Mouse (Mus musculus) left cerebral cortex, adult 18-20 months (tissue): ENCODE measurements around the gene 6720489N17Rik. TPM values are rescaled to one million over a fixed set of nuclear protein-coding genes. Genes with fewer than 3 reads are reported as not detected.
"Not testable (repeated sequence)": the region's sequence is repeated elsewhere in the genome, so short reads cannot be mapped to it uniquely, and the experiment has no call there.

ENCODE experiments used
- DNase-seq, 2 experiments: peaks; one replicate each; pipeline ENCODE4 v3.0.0; 2021 to 2022; ENCODE audit warnings: low spot score in 2 of 2, mixed read lengths in 1 of 2
- long read RNA-seq, 2 experiments: library from polyadenylated mRNA; stranded (forward); transcript quantifications; one replicate each; pipeline ENCODE4 v2.0.0; 2021
- microRNA-seq, 2 experiments: library from miRNA; unstranded; fragments of <30 nt; microRNA quantifications; one replicate each; pipeline ENCODE4 v1.2.0; 2021
- total RNA-seq, 2 experiments: library from RNA; stranded (reverse); gene quantifications; 2 replicates each; pipeline ENCODE4 v1.2.3; 2021

The 6720489N17Rik gene
- total RNA-seq, result 1 to 10 TPM; 2.9 to 4.7 TPM
- long read RNA-seq, experiment 1, partial matches to known transcripts, result 0 of 1 reads
- long read RNA-seq, experiment 1, other reads (novel, unspliced or antisense), result 0 of 1 reads
- long read RNA-seq, experiment 2, partial matches to known transcripts, result 0 of 3 reads
- long read RNA-seq, experiment 2, other reads (novel, unspliced or antisense), result 1 of 3 reads

- peak; percentile 59 to 64 for DNase-seq
These were observed at the start of gene 6720489N17Rik for GRCm38 (mm10) chr13:62623577-62624276. Gene 6720489N17Rik (minus strand): TSS chr13:62624182.

GRCm38 (mm10) chr13:62653369-62653743 lies 29.4 kb upstream of the 6720489N17Rik start:
- DNase-seq, result no peak

- DNase-seq, result peak; percentile 53 to 61
These were observed 28.8 kb upstream of the 6720489N17Rik start for GRCm38 (mm10) chr13:62652681-62653368.

DNA sequence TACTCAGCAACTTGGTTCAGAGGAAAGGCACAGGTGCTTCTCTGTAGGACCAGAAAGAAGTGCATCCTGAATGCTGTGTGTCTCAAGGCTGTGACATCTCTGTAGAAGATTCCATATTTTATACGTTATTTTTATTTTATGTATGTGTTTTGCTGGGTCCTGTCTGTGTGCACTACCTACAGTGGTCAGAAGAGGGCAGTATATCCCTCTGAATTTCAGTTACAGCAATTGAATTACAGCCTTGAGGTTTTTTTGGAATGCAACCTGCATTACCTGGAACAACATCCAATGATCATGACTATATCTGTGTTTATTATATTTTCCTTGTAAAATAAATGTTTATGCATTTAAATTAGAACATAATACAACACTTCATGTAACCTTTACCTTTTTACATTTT lies 3.1 kb upstream of the 6720489N17Rik start:
- peak in 1 of 2 experiments; percentile 15 for DNase-seq

DNA sequence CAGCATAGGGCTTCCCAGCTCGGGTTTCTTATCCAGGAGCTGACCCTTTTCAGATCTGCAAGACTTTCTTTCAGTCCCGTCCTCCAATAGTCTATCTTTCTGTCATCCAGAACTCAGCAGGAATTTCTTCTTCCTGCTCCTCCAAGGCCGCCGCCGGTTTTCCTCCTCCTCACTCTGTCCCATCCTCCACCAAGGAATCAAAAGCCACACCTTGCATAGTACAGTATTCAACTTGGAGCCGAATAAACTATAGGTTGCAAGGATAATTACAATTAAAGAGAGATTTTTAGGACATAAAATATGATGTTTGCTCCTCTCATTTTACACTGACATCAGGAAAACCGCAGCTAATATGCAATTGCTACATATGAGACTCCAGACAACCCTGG lies 289 bp upstream of the 6720489N17Rik start:
- DNase-seq, result not testable (repeated sequence)

DNA sequence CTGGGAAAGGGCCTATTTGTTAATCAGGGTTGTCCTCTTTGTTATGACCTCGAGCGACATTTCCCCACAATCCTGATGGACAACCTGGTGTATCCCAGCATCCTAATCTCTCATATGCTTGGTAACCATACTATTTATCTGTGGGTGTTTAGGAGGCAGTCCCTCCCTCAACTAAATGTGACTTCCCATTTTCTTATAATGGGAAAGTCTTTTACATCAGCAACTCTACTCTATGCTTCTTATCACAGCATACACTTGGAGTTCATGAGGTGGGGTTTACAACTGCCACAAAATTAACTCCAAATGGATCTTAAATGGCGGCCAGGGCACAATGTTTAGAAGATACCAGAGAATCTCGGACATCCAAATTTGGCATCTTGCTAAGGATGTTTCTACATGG lies 6.5 kb downstream of the 6720489N17Rik start:
- not testable (repeated sequence) for DNase-seq

DNA sequence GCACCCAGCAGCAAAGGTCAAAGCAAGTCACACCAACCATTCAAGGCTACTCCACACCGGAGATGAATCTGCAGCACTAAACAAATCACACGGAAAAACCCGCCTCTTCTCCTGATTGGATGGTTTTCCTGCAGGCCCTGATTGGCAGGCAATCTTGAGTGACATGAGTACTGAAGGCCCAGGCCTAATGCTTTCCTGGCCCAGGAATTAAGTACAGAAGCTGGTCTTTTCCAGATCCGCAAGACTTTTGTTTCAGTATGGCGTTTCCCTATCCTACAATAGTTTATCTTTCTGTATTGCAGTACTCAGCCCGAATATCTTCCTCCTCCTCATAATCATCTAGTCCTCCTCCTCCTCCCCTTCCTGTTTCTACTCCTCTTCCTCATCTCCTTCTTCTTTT lies 52.9 kb downstream of the 6720489N17Rik start, which contains the start of gene Zfp934:
TSS of gene Zfp934 (minus strand) at position 101 of the 400 bp plus-strand sequence.
- DNase-seq, result not testable (repeated sequence)

DNA sequence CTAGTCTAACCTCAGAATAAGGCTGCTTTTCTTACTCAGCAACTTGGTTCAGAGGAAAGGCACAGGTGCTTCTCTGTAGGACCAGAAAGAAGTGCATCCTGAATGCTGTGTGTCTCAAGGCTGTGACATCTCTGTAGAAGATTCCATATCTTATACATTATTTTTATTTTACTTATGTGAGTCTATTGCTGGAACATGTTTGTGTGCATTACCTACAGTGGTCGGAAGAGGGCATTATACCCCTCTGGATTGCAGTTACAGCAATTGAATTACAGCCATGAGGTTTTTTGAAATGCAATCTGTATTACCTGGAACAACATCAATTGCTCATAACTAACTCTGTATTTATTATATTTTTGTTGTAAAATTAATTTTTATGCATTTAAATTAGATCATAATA lies 62.3 kb downstream of the 6720489N17Rik start:
- DNase-seq, result peak in 1 of 2 experiments; percentile 14

GRCm38 (mm10) chr13:62558189-62559110 lies 65.5 kb downstream of the 6720489N17Rik start, which contains the start of gene Zfp935:
Gene Zfp935 (minus strand): TSS chr13:62558511.
- peak; percentile 48 to 65 for DNase-seq

Small RNA genes lying within 50 kb of the gene (microRNA-seq; reads per million reads assigned to microRNA genes)
- 0 reads per million in 2 experiments for gene Gm24020

Other genes with a start within 250 kb of the 6720489N17Rik start
- gene Gm3604, start 241.0 kb downstream of the 6720489N17Rik start, total RNA-seq, result 1 to 10 TPM in 1 of 2 experiments, under 1 TPM in 1; 0.84 to 2.2 TPM
- gene Gm49359, start 157.3 kb downstream of the 6720489N17Rik start, total RNA-seq, result 10 to 100 TPM; 10.9 to 14.1 TPM
- 1 to 10 TPM in 1 of 2 experiments, not detected in 1; 1.3 TPM for gene Zfp935, start 65.7 kb downstream of the 6720489N17Rik start, total RNA-seq
- 10 to 100 TPM in 1 of 2 experiments, 1 to 10 TPM in 1; 8.7 to 10.2 TPM for gene Zfp934, start 53.0 kb downstream of the 6720489N17Rik start, total RNA-seq
- 10 to 100 TPM; 14.8 to 15.7 TPM for gene Platr25, start 136.5 kb upstream of the 6720489N17Rik start, total RNA-seq
- gene Gm5141, start 161.6 kb upstream of the 6720489N17Rik start, total RNA-seq, result 1 to 10 TPM; 4.1 to 5.8 TPM
- not detected for gene Fbp2, start 234.2 kb upstream of the 6720489N17Rik start, total RNA-seq